Mouse (Mus musculus) ES-E14 (cell line): ENCODE data around the gene Hoxb2. TPM values are rescaled to one million over a fixed set of nuclear protein-coding genes. Genes with fewer than 3 reads are reported as not detected.

Source experiments
- DNase-seq: peaks from one replicate; pipeline ENCODE4 v3.0.0-alpha.2; 2013; ENCODE audit warnings: low read depth, low spot score
- H3K27ac ChIP-seq: 2 replicates; pipeline ENCODE4 v1.5.1; 2012; ENCODE audit warnings: low read depth, mild to moderate bottlenecking, low read length, moderate library complexity, mixed read lengths; ENCODE audit not compliant: poor library complexity, insufficient read depth, severe bottlenecking
- H3K36me3 ChIP-seq: 2 replicates; pipeline ENCODE4 v1.6.1; 2012; ENCODE audit warnings: mild to moderate bottlenecking, low read length, moderate library complexity, mixed read lengths; ENCODE audit not compliant: control insufficient read depth, poor library complexity, insufficient read depth, severe bottlenecking
- H3K4me1 ChIP-seq, 2 experiments: fragments of 150-350 bp in 1 of 2; sonication (generic) in 1 of 2; 2 replicates each; pipeline ENCODE4 v1.6.1; 2012; ENCODE audit warnings: low read length in 2 of 2, mild to moderate bottlenecking in 1 of 2, mixed read lengths in 1 of 2; ENCODE audit not compliant: control insufficient read depth in 2 of 2, insufficient read depth in 2 of 2, poor library complexity in 1 of 2
- H3K4me3 ChIP-seq, 2 experiments: fragments of 150-350 bp in 1 of 2; sonication (generic) in 1 of 2; 2 replicates each; pipeline ENCODE4 v1.5.1; 2012; ENCODE audit warnings: low read length in 2 of 2, low read depth in 1 of 2, mild to moderate bottlenecking in 1 of 2, mixed read lengths in 1 of 2; ENCODE audit not compliant: insufficient read depth in 1 of 2, poor library complexity in 1 of 2, severe bottlenecking in 1 of 2
- H3K9ac ChIP-seq: 2 replicates; pipeline ENCODE4 v1.6.1; 2012; ENCODE audit warnings: low read depth, mild to moderate bottlenecking, low read length, mixed read lengths; ENCODE audit not compliant: poor library complexity, insufficient read depth, severe bottlenecking
- H3K9me3 ChIP-seq: fragments of 150-350 bp; sonication (generic); 2 replicates; pipeline ENCODE4 v1.6.1; 2012; ENCODE audit warnings: low read depth, mild to moderate bottlenecking, low read length; ENCODE audit not compliant: control insufficient read depth, insufficient read depth
- CHD2 ChIP-seq: IDR thresholded peaks from 2 replicates; pipeline ENCODE4 v1.6.1; 2014; ENCODE audit warnings: mild to moderate bottlenecking, low read depth, low read length, inconsistent platforms
- HCFC1 ChIP-seq: IDR thresholded peaks from 2 replicates; pipeline ENCODE4 v1.6.1; 2012; ENCODE audit warnings: low read length, inconsistent platforms, borderline replicate concordance; ENCODE audit not compliant: insufficient read depth
- MAFK ChIP-seq: IDR thresholded peaks from 2 replicates; pipeline ENCODE4 v1.6.1; 2014; ENCODE audit warnings: mild to moderate bottlenecking, low read depth, low read length, inconsistent platforms; ENCODE audit not compliant: insufficient read depth
- ZC3H11A ChIP-seq: IDR thresholded peaks from 2 replicates; pipeline ENCODE4 v1.6.1; 2012; ENCODE audit warnings: low read depth, mild to moderate bottlenecking, inconsistent platforms, low read length, borderline replicate concordance
- ZNF384 ChIP-seq: IDR thresholded peaks from 2 replicates; pipeline ENCODE4 v1.6.1; 2012; ENCODE audit warnings: low read depth, low read length, inconsistent platforms
- in situ Hi-C, 2 experiments: fragments of 600-800 bp; cut with MboI; formaldehyde crosslinking; loops; one replicate each; pipeline ENCODE4 v1.15.1; 2025; ENCODE audit warnings: low sequenced_read_pairs in 2 of 2, inconsistent platforms in 1 of 2; ENCODE audit not compliant: unreplicated experiment in 2 of 2
- total RNA-seq: library from RNA; depleted of rRNA; stranded (reverse); fragments of 300-350 nt; gene quantifications from 2 replicates; pipeline ENCODE4 v1.2.3, GENCODE M21; 2012

Gene Hoxb2
- total RNA-seq, 1 experiment: 0.62 TPM

DNA sequence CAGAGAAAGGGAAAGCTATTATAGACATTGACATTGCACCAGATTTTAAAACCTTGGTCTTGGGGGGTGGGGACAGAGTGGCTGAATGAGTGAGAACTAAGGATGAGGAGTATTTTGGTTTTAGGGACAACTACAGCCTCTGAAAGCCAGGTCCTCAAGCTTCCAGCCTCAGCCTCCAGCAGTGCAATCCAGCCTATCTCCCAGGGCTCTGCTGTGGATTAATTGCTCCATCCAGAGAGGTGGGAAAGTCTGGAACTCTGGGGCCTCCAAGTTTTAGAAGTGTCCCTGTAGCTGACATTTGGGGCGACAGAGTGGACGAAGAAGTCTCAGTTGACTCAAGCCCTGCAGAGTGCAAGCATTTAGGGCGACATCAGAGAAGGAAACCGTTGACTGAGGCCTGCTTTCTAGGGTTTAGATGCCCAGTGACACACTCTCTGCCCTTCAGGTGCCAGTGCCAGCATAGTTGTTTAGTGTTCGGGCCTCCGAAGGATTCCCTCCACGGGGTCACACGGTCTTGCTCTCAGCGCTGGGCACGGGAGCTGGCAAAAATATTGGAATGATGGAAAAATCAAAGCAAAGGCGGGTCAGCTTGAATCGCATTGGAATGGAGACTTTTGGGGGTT is 36.4 kb upstream of the Hoxb2 start:
- no peaks in the 10 kb centered on the region for H3K36me3 ChIP-seq
- H3K4me3 ChIP-seq: no peak overlapping the region
- TF ChIP-seq ZNF384 (no peak), HCFC1 (no peak), CHD2 (no peak), MAFK (no peak), ZC3H11A (no peak)
- DNase-seq: no peak
- H3K27ac ChIP-seq: no peak overlapping the region
- H3K4me1 ChIP-seq: peaks cover 0 to 6% of the 10 kb centered on the region in 2 experiments; a peak in 2 of 4 replicates
- in situ Hi-C loops: no loop called here
- no peak overlapping the region for H3K9ac ChIP-seq
- H3K9me3 ChIP-seq: no peaks in the 10 kb centered on the region

DNA sequence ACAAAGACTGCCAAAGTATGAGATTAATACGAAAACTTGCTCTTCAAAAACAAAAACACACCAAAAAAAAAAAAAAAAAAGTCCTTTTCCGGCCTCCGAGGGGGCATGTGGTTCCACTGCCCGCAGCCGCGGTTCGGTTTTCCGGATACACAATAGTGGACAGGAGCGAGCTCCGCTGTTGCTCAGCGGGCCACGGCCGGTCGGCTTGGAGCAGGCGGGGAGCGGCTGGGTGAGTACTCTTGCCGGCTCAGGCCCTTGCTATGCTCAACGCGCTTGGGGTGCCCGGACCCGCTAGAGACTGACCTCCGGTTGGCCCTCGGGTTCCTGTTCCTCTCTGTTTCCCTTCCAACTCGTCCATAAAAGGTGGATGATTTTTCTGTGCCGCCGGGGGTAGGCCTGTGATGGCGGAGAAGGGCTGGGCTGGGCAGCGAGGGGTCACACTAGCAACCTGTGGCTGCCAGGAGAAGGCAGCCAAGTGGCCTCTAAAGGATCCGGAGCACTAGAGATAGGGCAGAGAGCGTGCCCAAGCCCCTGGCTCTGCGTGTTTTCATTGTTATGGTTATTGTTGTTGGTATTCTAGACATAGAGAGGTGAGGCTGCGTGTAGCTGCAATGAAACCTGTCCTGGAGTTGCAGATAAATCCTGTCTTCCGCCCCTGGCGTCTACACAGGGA is 35.5 kb upstream of the Hoxb2 start:
- DNase-seq: no peak
- no peak overlapping the region for H3K4me3 ChIP-seq
- TF ChIP-seq ZNF384: no peak
- TF ChIP-seq MAFK: no peak
- no peak for TF ChIP-seq ZC3H11A
- no peak for TF ChIP-seq HCFC1
- TF ChIP-seq CHD2: no peak
- no peaks in the 10 kb centered on the region for H3K9me3 ChIP-seq
- no peak overlapping the region for H3K9ac ChIP-seq
- H3K27ac ChIP-seq: no peak overlapping the region
- in situ Hi-C loops: no loop called here
- no peaks in the 10 kb centered on the region for H3K36me3 ChIP-seq
- H3K4me1 ChIP-seq: peaks cover 0 to 6% of the 10 kb centered on the region in 2 experiments; a peak in 2 of 4 replicates

DNA sequence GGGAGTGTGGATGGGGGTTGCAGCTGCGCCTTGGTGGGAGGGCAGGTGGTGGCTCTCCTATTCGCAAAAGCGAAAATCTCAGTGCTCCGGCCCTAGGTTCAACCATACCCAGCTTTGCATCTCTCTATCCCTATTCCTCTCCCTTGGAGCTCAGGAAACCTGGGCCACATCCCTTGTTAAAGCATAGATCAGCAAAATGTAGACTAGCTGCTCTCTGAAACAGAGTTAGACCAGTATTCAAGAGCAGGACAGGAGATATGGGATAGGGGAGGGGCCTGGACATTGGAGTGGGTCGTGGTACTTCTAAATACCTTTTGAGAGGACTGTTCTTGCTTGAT is 35.0 kb upstream of the Hoxb2 start:
- Histone ChIP-seq H3K4me3 (no peak overlapping the region), H3K9ac (no peak overlapping the region), H3K36me3 (no peaks in the 10 kb centered on the region)

DNA sequence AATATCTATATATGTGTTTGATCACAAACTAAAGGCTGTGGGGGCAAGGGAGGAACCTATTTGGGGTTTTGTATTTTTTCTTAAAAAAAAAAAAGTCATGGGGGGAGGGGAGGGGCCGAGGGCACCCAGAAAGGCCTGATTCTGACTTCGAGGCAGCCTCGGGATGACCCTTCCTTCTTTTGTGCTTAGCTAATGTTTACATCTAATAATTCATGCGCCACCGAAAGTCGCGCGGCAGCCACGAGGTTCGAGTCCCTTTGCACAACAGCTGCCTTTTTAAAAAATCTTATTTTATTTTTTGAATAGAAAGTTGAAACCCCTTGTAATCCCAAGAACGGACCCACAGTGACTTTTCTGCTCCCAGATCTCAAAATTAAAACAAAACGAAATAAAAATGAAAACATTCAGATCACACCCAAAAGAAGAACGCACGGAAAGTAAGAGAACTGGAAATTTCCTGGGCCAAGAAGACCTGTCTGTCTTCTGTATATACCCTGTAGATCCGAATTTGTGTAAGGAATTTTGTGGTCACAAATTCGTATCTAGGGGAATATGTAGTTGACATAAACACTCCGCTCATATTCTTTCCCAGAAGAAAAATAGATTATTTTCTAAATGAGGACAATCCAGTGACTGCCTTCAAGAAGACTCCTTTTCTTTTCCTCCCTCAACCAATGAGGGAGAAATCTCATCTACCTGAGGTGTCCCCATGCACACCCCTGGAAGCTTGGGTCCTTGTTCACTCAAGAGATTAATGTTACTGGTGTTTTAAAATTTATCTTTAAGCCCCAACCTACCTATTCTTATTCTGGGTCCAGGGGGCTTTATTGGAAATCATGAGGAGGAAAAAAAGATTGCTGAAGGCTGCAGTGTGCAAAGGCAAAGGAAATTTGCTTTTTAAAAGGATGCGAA is 33.4 kb upstream of the Hoxb2 start:
- H3K4me1 ChIP-seq: peaks cover 0 to 5% of the 10 kb centered on the region in 2 experiments; a peak in 2 of 4 replicates
- no peak overlapping the region for H3K9ac ChIP-seq

More for the DNA sequence above, 35.0 kb upstream of the Hoxb2 start:
- Histone ChIP-seq H3K27ac (no peak overlapping the region), H3K9me3 (no peaks in the 10 kb centered on the region), H3K4me1 (peaks cover 0 to 6% of the 10 kb centered on the region in 2 experiments; a peak in 2 of 4 replicates)
- in situ Hi-C loops: no loop called here
- TF ChIP-seq MAFK (no peak), CHD2 (no peak), HCFC1 (no peak), ZNF384 (no peak), ZC3H11A (no peak)
- no peak for DNase-seq

More for the DNA sequence above, 33.4 kb upstream of the Hoxb2 start:
- TF ChIP-seq MAFK (no peak), CHD2 (no peak), HCFC1 (no peak), ZNF384 (no peak)
- DNase-seq: no peak
- Histone ChIP-seq H3K36me3 (no peaks in the 10 kb centered on the region), H3K4me3 (no peak overlapping the region), H3K27ac (no peak overlapping the region), H3K9me3 (no peaks in the 10 kb centered on the region)
- in situ Hi-C loops: no loop called here
